Mouse (Mus musculus) megakaryocyte, embryonic 14.5 days (primary cell): ENCODE measurements around the gene Rnf113a2.

Experiments used
- FLI1 ChIP-seq: IDR thresholded peaks from 2 replicates; pipeline ENCODE4 v1.6.1; 2012; ENCODE audit warnings: low read length, inconsistent platforms, mixed read lengths
- GATA1 ChIP-seq: IDR thresholded peaks from 3 replicates; pipeline ENCODE4 v1.6.1; 2012; ENCODE audit warnings: mixed read lengths, low read length, inconsistent platforms, borderline replicate concordance

GRCm38 (mm10) chr12:84429825-84430224 lies 12.8 kb downstream of the Rnf113a2 start:
- TF ChIP-seq GATA1 (no peak), FLI1 (no peak)
